In genomic region chr3:8440701-8441365, GRCm38 (mm10) we compare ENCODE assay signal across 13 mouse cellular contexts.
DNase-seq lines count a peak whose midpoint lies in the region; TF ChIP-seq lines count a peak whose summit lies in the region.
"Had no signal": no experiment of that assay in that cellular context is flagged by ENCODE, and none has a peak within 500 bp of the region (broad histone marks: within the 10 kb centered on the region; RNA-seq: fewer than 3 reads in every experiment).

No protein-coding gene starts in this region.

- TF ChIP-seq CTCF in thymus, adult 2 months (IDR thresholded peaks at IDR 0.05; ENCODE audit: borderline replicate concordance, control insufficient read depth, extremely low read depth, insufficient read depth, low read length, poor library complexity), result no peak

- no peak overlapping the region for H3K4me3 ChIP-seq in thymus, adult 2 months (ENCODE audit: control insufficient read depth, insufficient read depth, low read length)
- H3K4me3 ChIP-seq: heart, embryonic 10.5 days; hindbrain, embryonic 12.5 days; liver, embryonic 15.5 days; midbrain, embryonic 13.5 days had no signal

- H3K27ac ChIP-seq in thymus, adult 2 months (ENCODE audit: control insufficient read depth, insufficient read depth, low read length), result no peak overlapping the region
- H3K27ac ChIP-seq: heart, embryonic 10.5 days; hindbrain, embryonic 12.5 days; liver, embryonic 15.5 days; midbrain, embryonic 13.5 days had no signal

- no peaks in the 10 kb centered on the region for H3K27me3 ChIP-seq in thymus, adult 2 months (ENCODE audit: control insufficient read depth, insufficient read depth, low read length)
- H3K27me3 ChIP-seq: hindbrain, embryonic 12.5 days; liver, embryonic 15.5 days; midbrain, embryonic 13.5 days had no signal

- no peaks in the 10 kb centered on the region for H3K4me1 ChIP-seq in thymus, adult 2 months (replicated peaks; ENCODE audit: control insufficient read depth, insufficient read depth, low read length)
- H3K4me1 ChIP-seq: heart, embryonic 10.5 days; hindbrain, embryonic 12.5 days; liver, embryonic 15.5 days; midbrain, embryonic 13.5 days had no signal

- H3K36me3 ChIP-seq in thymus, adult 2 months (ENCODE audit: control insufficient read depth, insufficient read depth, low read length), result no peaks in the 10 kb centered on the region
- H3K36me3 ChIP-seq: heart, embryonic 10.5 days; hindbrain, embryonic 12.5 days; liver, embryonic 15.5 days; midbrain, embryonic 13.5 days had no signal

- WGBS in thymus, adult 2 months, result 85% methylated on average over 4 of the region's 4 CpGs

- no peak for TF ChIP-seq POLR2A in thymus, adult 2 months (IDR thresholded peaks at IDR 0.05; ENCODE audit: control insufficient read depth, extremely low read depth, insufficient read depth, low read length, poor library complexity)

- DNase-seq in kidney, postnatal 10 days, result peak; percentile 27
- DNase-seq in kidney, adult 18-20 months, result no peak
- peak; percentile 7 for DNase-seq in retina, postnatal 1 day
- no peak for DNase-seq in retina, embryonic 14.5 days (ENCODE audit: low spot score)
- DNase-seq in adrenal gland, adult 8-10 months, result peak; percentile 45
- peak; percentile 12 for DNase-seq in gonadal fat pad, adult 2 months (ENCODE audit: low read depth)
- DNase-seq in thymus, adult 2 months, result no peak
- DNase-seq: cerebellum, adult 11-12 months; thymus, postnatal 14 days had no signal

Comparison
In these comparisons a context has a peak if more than half of its experiments do, and no peak if none do; other contexts are left out.
1. DNase-seq: peak in kidney, postnatal 10 days (single experiment), retina, postnatal 1 day (single experiment), adrenal gland, adult 8-10 months (single experiment) and gonadal fat pad, adult 2 months (single experiment); none in kidney, adult 18-20 months (single experiment), retina, embryonic 14.5 days (single experiment) and thymus, adult 2 months (single experiment).